Mouse (Mus musculus) megakaryocyte progenitor cell, adult 5-6 weeks (primary cell): ENCODE data around the gene Nkx1-1. TPM values are rescaled to one million over a fixed set of nuclear protein-coding genes. Genes with fewer than 3 reads are reported as not detected.

Experiments
- ATAC-seq: replicated peaks from 2 replicates; pipeline ENCODE4 v1.8.0; 2016; ENCODE audit warnings: mild to moderate bottlenecking, moderate TSS enrichment, inconsistent platforms; ENCODE audit not compliant: poor library complexity
- total RNA-seq, 2 experiments: library from RNA; stranded (forward) in 1 of 2; stranded (reverse) in 1 of 2; fragments of 157-497, 149-512 nt in 1 of 2; fragments of 200-1000 nt in 1 of 2; gene quantifications; 2 replicates each; pipeline versions ENCODE4 v1.2.3 to v1.2.4; 2015 to 2017

The Nkx1-1 gene
- total RNA-seq, 2 experiments from 2014 or later = not detected

GRCm38 (mm10) chr5:33427461-33427860 is 6.3 kb downstream of the Nkx1-1 start:
- ATAC-seq = no peak

- no peak for ATAC-seq
Measured at GRCm38 (mm10) chr5:33420313-33420712, 13.5 kb downstream of the Nkx1-1 start.

DNA sequence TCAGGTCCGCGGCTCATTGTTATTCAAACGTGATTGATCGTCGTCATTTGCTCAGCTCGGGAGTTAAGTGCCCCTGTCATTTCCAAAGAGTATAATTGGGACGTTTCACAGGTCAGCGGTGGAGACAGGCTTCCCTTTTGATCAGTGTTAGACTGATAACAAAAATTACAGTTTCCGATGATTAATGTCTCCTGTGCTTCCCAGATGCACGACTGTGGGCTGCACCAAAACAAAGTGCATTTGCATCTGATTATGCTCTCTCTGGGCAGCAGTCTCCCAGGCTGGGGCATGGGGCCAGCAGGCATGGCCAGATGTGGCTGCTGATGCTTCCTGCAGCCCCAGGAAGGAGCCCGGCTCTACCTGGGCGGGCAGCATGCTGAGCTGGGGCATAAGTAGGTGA is 33.0 kb downstream of the Nkx1-1 start:
- ATAC-seq = no peak

DNA sequence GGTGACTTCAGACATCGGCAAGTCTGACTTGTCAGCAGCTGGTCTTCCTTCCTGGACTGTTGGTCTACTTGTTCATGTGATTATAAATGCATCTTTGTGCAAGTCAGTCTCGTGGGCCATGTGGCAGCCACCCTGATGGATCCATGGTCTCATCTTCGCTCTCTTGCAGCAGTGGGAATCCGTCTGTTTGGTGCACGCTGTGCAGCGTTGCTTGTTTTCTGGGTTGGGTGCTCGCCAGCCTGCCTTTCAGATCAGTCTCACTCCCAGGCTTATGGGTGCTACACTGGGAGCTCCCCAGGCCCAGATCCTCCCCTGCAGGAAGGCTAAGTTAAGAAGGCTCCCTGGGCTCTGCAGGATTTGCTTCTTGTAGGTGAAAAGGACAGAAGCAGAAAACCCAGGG is 36.9 kb downstream of the Nkx1-1 start:
- ATAC-seq = no peak

- ATAC-seq = no peak
Measured at GRCm38 (mm10) chr5:33395693-33396092, 38.1 kb downstream of the Nkx1-1 start.

DNA sequence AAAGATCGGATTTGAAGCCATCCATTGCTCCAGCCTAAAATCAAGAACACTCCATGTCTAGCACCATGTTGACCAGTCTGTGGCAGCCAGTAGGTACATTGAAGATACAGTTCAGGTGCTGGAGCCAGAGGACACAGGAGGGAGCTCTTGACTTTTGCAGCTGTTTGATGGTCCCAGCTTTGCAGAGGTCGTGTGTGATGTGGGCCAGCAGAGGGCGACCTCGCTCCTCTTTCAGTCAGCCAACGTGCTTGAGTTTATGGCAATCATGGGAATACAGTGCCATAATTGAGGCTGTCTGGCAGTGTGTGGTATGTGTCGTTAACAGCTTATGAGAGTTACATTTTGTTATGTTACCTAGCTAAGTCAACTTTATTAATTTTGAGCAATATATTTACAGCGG is 40.0 kb downstream of the Nkx1-1 start:
- ATAC-seq = peak; percentile 97

- ATAC-seq = no peak
Measured at GRCm38 (mm10) chr5:33387550-33387949, 46.2 kb downstream of the Nkx1-1 start.

Other genes with a start within 250 kb of the Nkx1-1 start
- gene Spon2, start 215.5 kb downstream of the Nkx1-1 start, total RNA-seq (2015) = 1.1 and 3.4 TPM in 2 replicates
- 1.2 and 2.1 TPM in 2 replicates for gene Spon2, start 215.5 kb downstream of the Nkx1-1 start, total RNA-seq (2017)
- gene Ctbp1, start 159.0 kb downstream of the Nkx1-1 start, total RNA-seq (2015) = 108 and 115 TPM in 2 replicates
- gene Ctbp1, start 159.0 kb downstream of the Nkx1-1 start, total RNA-seq (2017) = 139 and 141 TPM in 2 replicates
- 41.6 and 41.9 TPM in 2 replicates for gene Maea, start 98.5 kb downstream of the Nkx1-1 start, total RNA-seq (2015)
- 181 and 235 TPM in 2 replicates for gene Maea, start 98.5 kb downstream of the Nkx1-1 start, total RNA-seq (2017)
- gene Uvssa, start 55.4 kb downstream of the Nkx1-1 start, total RNA-seq (2015) = 5.2 and 6.5 TPM in 2 replicates
- 4.9 and 6.1 TPM in 2 replicates for gene Uvssa, start 55.4 kb downstream of the Nkx1-1 start, total RNA-seq (2017)
- 16.1 and 27.6 TPM in 2 replicates for gene Fam53a, start 195.7 kb upstream of the Nkx1-1 start, total RNA-seq (2015)
- 16.6 and 25.9 TPM in 2 replicates for gene Fam53a, start 195.7 kb upstream of the Nkx1-1 start, total RNA-seq (2017)
- gene Gm9903, start 195.9 kb upstream of the Nkx1-1 start, total RNA-seq (2015) = 0.37 and 0.74 TPM in 2 replicates
- 1.1 TPM in 1 of 2 replicates, not detected in the other for gene Gm9903, start 195.9 kb upstream of the Nkx1-1 start, total RNA-seq (2017)
- 206 and 223 TPM in 2 replicates for gene Slbp, start 218.6 kb upstream of the Nkx1-1 start, total RNA-seq (2015)
- 253 and 266 TPM in 2 replicates for gene Slbp, start 218.6 kb upstream of the Nkx1-1 start, total RNA-seq (2017)
- gene Tacc3, start 224.2 kb upstream of the Nkx1-1 start, total RNA-seq (2015) = 180 and 190 TPM in 2 replicates
- gene Tacc3, start 224.2 kb upstream of the Nkx1-1 start, total RNA-seq (2017) = 184 and 199 TPM in 2 replicates
- 15.9 and 17.5 TPM in 2 replicates for gene Tmem129, start 224.4 kb upstream of the Nkx1-1 start, total RNA-seq (2015)
- gene Tmem129, start 224.4 kb upstream of the Nkx1-1 start, total RNA-seq (2017) = 17.8 and 23.7 TPM in 2 replicates